In genomic region chr4:7144215-7144614, GRCm38 (mm10) we compare ENCODE assay signal across 17 mouse cellular contexts.
DNase-seq lines count a peak whose midpoint lies in the region; ATAC-seq and TF ChIP-seq lines count a peak whose summit lies in the region.
"Had no signal": no experiment of that assay in that cellular context is flagged by ENCODE, and none has a peak within 500 bp of the region (broad histone marks: within the 10 kb centered on the region; RNA-seq: fewer than 3 reads in every experiment).

No protein-coding gene starts in this region.

- H3K27ac ChIP-seq in intestine, postnatal 0 days (ENCODE audit: low read depth, low read length) = peak overlapping the region; percentile 72
- H3K27ac ChIP-seq in kidney, embryonic 16.5 days (ENCODE audit: low read length) = peak overlapping the region; percentile 90
- H3K27ac ChIP-seq in liver, embryonic 14.5 days = no peak overlapping the region
- no peak overlapping the region for H3K27ac ChIP-seq in stomach, postnatal 0 days (replicated peaks)
- H3K27ac ChIP-seq: heart, adult 2 months; hindbrain, embryonic 12.5 days; midbrain, embryonic 12.5 days had no signal

- H3K4me3 ChIP-seq in intestine, postnatal 0 days (ENCODE audit: low read depth, low read length) = no peak overlapping the region
- H3K4me3 ChIP-seq in kidney, embryonic 16.5 days (ENCODE audit: low read length) = no peak overlapping the region
- no peak overlapping the region for H3K4me3 ChIP-seq in liver, embryonic 14.5 days (ENCODE audit: insufficient read depth in 1 of 2, low read depth in 2 of 2, low read length in 2 of 2)
- H3K4me3 ChIP-seq in stomach, postnatal 0 days (ENCODE audit: low read depth, low read length) = no peak overlapping the region
- H3K4me3 ChIP-seq: heart, adult 2 months; hindbrain, embryonic 12.5 days; midbrain, embryonic 12.5 days had no signal

- H3K36me3 ChIP-seq in intestine, postnatal 0 days (ENCODE audit: control insufficient read depth, insufficient read depth) = no peaks in the 10 kb centered on the region
- no peaks in the 10 kb centered on the region for H3K36me3 ChIP-seq in kidney, embryonic 16.5 days (ENCODE audit: insufficient read depth, low read length)
- no peaks in the 10 kb centered on the region for H3K36me3 ChIP-seq in liver, embryonic 14.5 days (replicated peaks; ENCODE audit: control insufficient read depth, insufficient read depth, low read depth)
- H3K36me3 ChIP-seq in stomach, postnatal 0 days (ENCODE audit: control insufficient read depth, insufficient read depth, low read length) = no peaks in the 10 kb centered on the region
- H3K36me3 ChIP-seq: G1E; hindbrain, embryonic 12.5 days; midbrain, embryonic 12.5 days had no signal

- DNase-seq in liver, embryonic 14.5 days (ENCODE audit: low read depth in 3 of 3, low spot score in 3 of 3) = peak in 2 of 3 experiments; percentile 9 to 10
- no peak for DNase-seq in stomach, postnatal 0 days (ENCODE audit: low spot score)
- no peak for DNase-seq in lung, adult 18-20 months
- DNase-seq in gastrocnemius, adult 18-20 months (ENCODE audit: low spot score) = no peak
- no peak for DNase-seq in adrenal gland, postnatal 25 days
- DNase-seq: cerebellum, postnatal 10 days; gastrocnemius, postnatal 14 days; heart, adult 2 months; lung, adult 2 months; lung, postnatal 36 days; thymus, adult 2 months had no signal

- ATAC-seq in intestine, postnatal 0 days = peak; percentile 98
- peak; percentile 92 for ATAC-seq in kidney, embryonic 16.5 days (ENCODE audit: low FRiP score, low TSS enrichment)
- peak; percentile 51; the same call in 1 of the 2 replicates for ATAC-seq in liver, embryonic 14.5 days (ENCODE audit: insufficient read depth)
- peak; percentile 61; the same call in 1 of the 2 replicates for ATAC-seq in stomach, postnatal 0 days (ENCODE audit: low FRiP score, low TSS enrichment)
- ATAC-seq: CD4-positive, CD25-positive, alpha-beta regulatory T cell, adult 4 months had no signal

- no peaks in the 10 kb centered on the region for H3K9me3 ChIP-seq in intestine, postnatal 0 days (ENCODE audit: control insufficient read depth)
- no peaks in the 10 kb centered on the region for H3K9me3 ChIP-seq in kidney, embryonic 16.5 days (ENCODE audit: low read length)
- no peaks in the 10 kb centered on the region for H3K9me3 ChIP-seq in liver, embryonic 14.5 days (ENCODE audit: control insufficient read depth, low read length)
- H3K9me3 ChIP-seq in stomach, postnatal 0 days (ENCODE audit: control insufficient read depth, low read length) = no peaks in the 10 kb centered on the region
- H3K9me3 ChIP-seq: G1E; hindbrain, embryonic 12.5 days; midbrain, embryonic 12.5 days had no signal

- no peaks in the 10 kb centered on the region for H3K27me3 ChIP-seq in intestine, postnatal 0 days (replicated peaks; ENCODE audit: control insufficient read depth, insufficient read depth, low read length)
- no peaks in the 10 kb centered on the region for H3K27me3 ChIP-seq in kidney, embryonic 16.5 days (ENCODE audit: insufficient read depth, low read length)
- no peaks in the 10 kb centered on the region for H3K27me3 ChIP-seq in liver, embryonic 14.5 days (ENCODE audit: control insufficient read depth, insufficient read depth, low read length)
- H3K27me3 ChIP-seq in stomach, postnatal 0 days (ENCODE audit: control insufficient read depth, insufficient read depth, low read length) = no peaks in the 10 kb centered on the region
- H3K27me3 ChIP-seq: hindbrain, embryonic 12.5 days; midbrain, embryonic 12.5 days had no signal

- TF ChIP-seq EP300 in liver, embryonic 14.5 days (IDR thresholded peaks at IDR 0.05; ENCODE audit: low read depth) = no peak
- no peak for TF ChIP-seq EP300 in stomach, postnatal 0 days (optimal IDR thresholded peaks at IDR 0.05)

- H3K4me2 ChIP-seq in intestine, postnatal 0 days (replicated peaks; ENCODE audit: low read depth) = no peak overlapping the region; the same call in 1 of the 2 replicates
- H3K4me2 ChIP-seq in kidney, embryonic 16.5 days (replicated peaks; ENCODE audit: low read depth, low read length) = 0 out of 2 replicates have a peak overlapping the region, but pooled peaks have one; percentile 10
- no peak overlapping the region for H3K4me2 ChIP-seq in liver, embryonic 14.5 days (ENCODE audit: low read depth)
- H3K4me2 ChIP-seq in stomach, postnatal 0 days (replicated peaks; ENCODE audit: low read depth) = no peak overlapping the region
- H3K4me2 ChIP-seq: hindbrain, embryonic 12.5 days; midbrain, embryonic 12.5 days had no signal

- no peaks in the 10 kb centered on the region; the same call in 1 of the 2 replicates for H3K4me1 ChIP-seq in intestine, postnatal 0 days (replicated peaks; ENCODE audit: control insufficient read depth, insufficient read depth, low read length)
- H3K4me1 ChIP-seq in kidney, embryonic 16.5 days (ENCODE audit: insufficient read depth, low read length) = no peaks in the 10 kb centered on the region
- H3K4me1 ChIP-seq in liver, embryonic 14.5 days (replicated peaks; ENCODE audit: control insufficient read depth in 2 of 2, insufficient read depth in 2 of 2, low read length in 1 of 2) = no peaks in the 10 kb centered on the region; a peak in 2 of 4 replicates
- no peaks in the 10 kb centered on the region for H3K4me1 ChIP-seq in stomach, postnatal 0 days (replicated peaks; ENCODE audit: control insufficient read depth, insufficient read depth)
- H3K4me1 ChIP-seq: hindbrain, embryonic 12.5 days; midbrain, embryonic 12.5 days had no signal

- no peak overlapping the region for H3K9ac ChIP-seq in intestine, postnatal 0 days (ENCODE audit: low read depth, low read length)
- H3K9ac ChIP-seq in kidney, embryonic 16.5 days (replicated peaks; ENCODE audit: low read length) = no peak overlapping the region
- H3K9ac ChIP-seq in liver, embryonic 14.5 days (replicated peaks) = no peak overlapping the region
- no peak overlapping the region for H3K9ac ChIP-seq in stomach, postnatal 0 days (ENCODE audit: low read length)
- H3K9ac ChIP-seq: hindbrain, embryonic 12.5 days; midbrain, embryonic 12.5 days had no signal

- TF ChIP-seq CTCF in intestine, postnatal 0 days (IDR thresholded peaks at IDR 0.05; ENCODE audit: low read depth) = no peak
- TF ChIP-seq CTCF in liver, embryonic 14.5 days (IDR thresholded peaks at IDR 0.05; ENCODE audit: low read depth) = no peak
- no peak for TF ChIP-seq CTCF in stomach, postnatal 0 days (IDR thresholded peaks at IDR 0.05; ENCODE audit: low read depth)

Comparison
In these comparisons a context has a peak if more than half of its experiments do, and no peak if none do; other contexts are left out.
1. H3K27ac ChIP-seq: peak in intestine, postnatal 0 days (single experiment) and kidney, embryonic 16.5 days (single experiment); none in liver, embryonic 14.5 days (single experiment) and stomach, postnatal 0 days (single experiment).
2. DNase-seq: peak in liver, embryonic 14.5 days (2 of 3); none in stomach, postnatal 0 days (single experiment), lung, adult 18-20 months (0 of 2), gastrocnemius, adult 18-20 months (single experiment) and adrenal gland, postnatal 25 days (single experiment).
3. Peak in every context shown above with its lines, with median percentiles within 50 percentile points of each other: ATAC-seq.